Mouse (Mus musculus) heart, adult 2 months (tissue): ENCODE data around the gene Pax7.

Experiments used
- CTCF ChIP-seq: fragments of 200-600 bp; IDR thresholded peaks from 2 replicates; pipeline ENCODE4 v1.8.1; 2022; ENCODE audit warnings: antibody characterized with exemption, mild to moderate bottlenecking, moderate library complexity
- EP300 ChIP-seq: fragments of 200-500 bp; IDR thresholded peaks from 2 replicates; pipeline ENCODE4 v1.6.1; 2011; ENCODE audit warnings: low read depth, low read length, control low read depth; ENCODE audit not compliant: insufficient read depth
- POLR2A ChIP-seq: fragments of 200-500 bp; IDR thresholded peaks from 2 replicates; pipeline ENCODE4 v1.6.1; 2011; ENCODE audit warnings: mild to moderate bottlenecking, low read depth, low read length, control low read depth; ENCODE audit not compliant: insufficient read depth

GRCm38 (mm10) chr4:139758512-139759340 lies 74.6 kb downstream of the Pax7 start:
- TF ChIP-seq CTCF (no peak), EP300 (no peak), POLR2A (no peak)
